Mouse (Mus musculus) neutrophil, adult 5-6 weeks (primary cell): ENCODE measurements around the gene Adssl1. TPM values are rescaled to one million over a fixed set of nuclear protein-coding genes. Genes with fewer than 3 reads are reported as not detected.

Experiments used
- ATAC-seq: fragments of 151-379, 151-347 bp; 2 replicates; pipeline ENCODE4 v1.8.0; 2017; ENCODE audit warnings: mild to moderate bottlenecking, moderate TSS enrichment; ENCODE audit not compliant: insufficient number of reproducible peaks, poor library complexity, low FRiP score, severe bottlenecking; ENCODE audit errors: extremely low read depth
- total RNA-seq: library from RNA; stranded (forward); fragments of 200-1000 nt; gene quantifications from 2 replicates; pipeline ENCODE4 v1.2.3, GENCODE M21; 2017

Adssl1 gene
- total RNA-seq = 39.0 and 45.2 TPM in 2 replicates

- peak; percentile 60 for ATAC-seq
These were observed at the start of gene Adssl1 for GRCm38 (mm10) chr12:112619686-112620353. Gene Adssl1 (plus strand): TSS chr12:112620045.

GRCm38 (mm10) chr12:112570160-112570559, 49.7 kb upstream of the Adssl1 start:
- no peak for ATAC-seq

- no peak for ATAC-seq
These were observed 48.8 kb upstream of the Adssl1 start for GRCm38 (mm10) chr12:112571064-112571463.

GRCm38 (mm10) chr12:112575274-112575986, 44.4 kb upstream of the Adssl1 start:
- ATAC-seq = no peak

GRCm38 (mm10) chr12:112576341-112576740, 43.5 kb upstream of the Adssl1 start:
- ATAC-seq = no peak

GRCm38 (mm10) chr12:112576749-112577148, 43.1 kb upstream of the Adssl1 start:
- no peak for ATAC-seq

GRCm38 (mm10) chr12:112578296-112579090, 41.4 kb upstream of the Adssl1 start:
- ATAC-seq = no peak

- no peak for ATAC-seq
These were observed 40.4 kb upstream of the Adssl1 start for GRCm38 (mm10) chr12:112579430-112579829.

GRCm38 (mm10) chr12:112579926-112580325, 39.9 kb upstream of the Adssl1 start:
- ATAC-seq = no peak

- ATAC-seq = no peak
These were observed 38.7 kb upstream of the Adssl1 start for GRCm38 (mm10) chr12:112581113-112581512.

GRCm38 (mm10) chr12:112584954-112585353, 34.9 kb upstream of the Adssl1 start:
- ATAC-seq = no peak

- ATAC-seq = no peak
These were observed 33.8 kb upstream of the Adssl1 start for GRCm38 (mm10) chr12:112585924-112586538.

GRCm38 (mm10) chr12:112587125-112588124, 32.4 kb upstream of the Adssl1 start:
- no peak for ATAC-seq

GRCm38 (mm10) chr12:112588426-112589256, 31.2 kb upstream of the Adssl1 start, which contains the start of gene Inf2:
Gene Inf2 (plus strand): TSS chr12:112588784.
- peak; percentile 34; the same call in 1 of the 2 replicates for ATAC-seq

GRCm38 (mm10) chr12:112589491-112590191, 30.2 kb upstream of the Adssl1 start:
- ATAC-seq = no peak

- no peak for ATAC-seq
These were observed 29.1 kb upstream of the Adssl1 start for GRCm38 (mm10) chr12:112590566-112591239.
